Mouse (Mus musculus) C2C12 (cell line): ENCODE measurements around the gene Dhtkd1. TPM values are rescaled to one million over a fixed set of nuclear protein-coding genes. Genes with fewer than 3 reads are reported as not detected.

Experiments used
- H3K27me3 ChIP-seq: one replicate; pipeline ENCODE4 v1.6.1; 2011; ENCODE audit not compliant: control insufficient read depth, insufficient read depth, insufficient read length
- H3K36me3 ChIP-seq: one replicate; pipeline ENCODE4 v1.6.1; 2011; ENCODE audit not compliant: control insufficient read depth, insufficient read depth
- H3K4me3 ChIP-seq: one replicate; pipeline ENCODE4 v1.5.1; 2011; ENCODE audit warnings: mild to moderate bottlenecking, control low read depth; ENCODE audit not compliant: poor library complexity, insufficient read depth, severe bottlenecking
- H3K79me2 ChIP-seq: one replicate; pipeline ENCODE4 v1.6.1; 2011; ENCODE audit not compliant: control insufficient read depth, insufficient read depth
- H3K79me3 ChIP-seq: one replicate; pipeline ENCODE4 v1.6.1; 2011; ENCODE audit warnings: low read depth, control low read depth
- H3ac ChIP-seq: one replicate; pipeline ENCODE3; 2011; ENCODE audit warnings: low read depth; ENCODE audit not compliant: control insufficient read depth, insufficient read length
- CEBPB ChIP-seq: IDR thresholded peaks from one replicate; pipeline ENCODE4 v1.6.1; 2011; ENCODE audit warnings: low read depth, mild to moderate bottlenecking, control low read depth, moderate library complexity
- CTCF ChIP-seq: IDR thresholded peaks from one replicate; pipeline ENCODE4 v1.5.1; 2011; ENCODE audit not compliant: control insufficient read depth, insufficient read depth, insufficient read length
- FOSL1 ChIP-seq: IDR thresholded peaks from one replicate; pipeline ENCODE4 v1.8.0; 2011; ENCODE audit warnings: mild to moderate bottlenecking, low read length; ENCODE audit not compliant: poor library complexity, insufficient read depth, severe bottlenecking
- MAX ChIP-seq: IDR thresholded peaks from one replicate; pipeline ENCODE4 v1.6.1; 2011; ENCODE audit warnings: mild to moderate bottlenecking, control low read depth
- MYOD1 ChIP-seq: IDR thresholded peaks from one replicate; pipeline ENCODE4 v1.6.1; 2011; ENCODE audit warnings: low read depth; ENCODE audit not compliant: control insufficient read depth, insufficient read length
- MYOG ChIP-seq: IDR thresholded peaks from one replicate; pipeline ENCODE4 v1.6.1; 2011; ENCODE audit not compliant: control insufficient read depth, insufficient read length; ENCODE audit errors: extremely low read depth
- USF1 ChIP-seq: IDR thresholded peaks from one replicate; pipeline ENCODE4 v1.6.1; 2011; ENCODE audit warnings: low read depth, mild to moderate bottlenecking, control low read depth, moderate library complexity
- polyA plus RNA-seq: library from polyadenylated mRNA; unstranded; fragments of >200 nt; fragmentation: generic; extraction: Trizol; gene quantifications from one replicate; pipeline ENCODE4 v1.2.1, GENCODE M21; 2012; ENCODE audit warnings: missing spikeins

Dhtkd1 gene
- polyA plus RNA-seq, 1 experiment, result 0.19 TPM

DNA sequence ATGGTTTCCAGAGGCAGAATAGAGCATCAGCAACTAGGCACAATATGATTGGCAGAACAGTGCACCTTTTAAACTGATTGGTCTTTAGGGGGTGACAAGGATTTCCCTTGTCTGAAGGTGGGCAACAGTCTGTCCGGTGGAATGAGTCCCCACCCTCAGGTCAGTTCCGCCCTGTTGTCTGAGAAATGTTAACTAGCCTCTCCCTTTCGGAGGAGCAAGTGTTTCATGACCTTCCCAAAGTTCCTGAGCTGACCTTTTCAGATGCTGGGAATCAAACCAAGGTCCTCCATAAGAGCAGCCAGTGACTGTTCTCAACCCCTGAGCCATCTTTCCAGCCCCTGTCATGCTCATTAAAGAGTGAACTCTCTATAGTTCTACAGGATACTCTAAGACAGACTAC, 4.3 kb upstream of the Dhtkd1 start:
- TF ChIP-seq CTCF (no peak), MAX (no peak), CEBPB (no peak), FOSL1 (no peak), MYOD1 (no peak), MYOG (no peak), USF1 (no peak)
- Histone ChIP-seq H3K27me3 (no peaks in the 10 kb centered on the region), H3K36me3 (no peaks in the 10 kb centered on the region), H3K79me2 (peaks cover 7% of the 10 kb centered on the region), H3K4me3 (no peak overlapping the region), H3K79me3 (peaks cover 1% of the 10 kb centered on the region), H3ac (no peak overlapping the region)

DNA sequence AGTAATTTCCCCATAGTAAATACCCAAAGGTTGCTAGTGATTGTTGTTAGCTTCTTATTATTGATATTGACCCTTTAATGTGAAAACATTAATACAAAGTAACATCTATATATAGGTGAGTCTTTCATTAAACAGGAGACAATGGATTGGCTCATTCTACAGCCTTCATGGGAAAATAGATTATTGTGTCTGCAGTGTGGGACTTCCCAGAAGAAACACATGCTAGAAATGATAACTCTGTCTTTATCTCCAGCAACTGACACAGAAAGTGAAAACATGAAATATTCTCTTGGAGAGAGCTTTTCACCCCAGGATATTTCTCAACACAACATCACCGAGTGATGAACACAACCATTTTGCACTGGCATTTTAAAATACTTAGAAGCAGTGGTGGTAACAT, 3.0 kb upstream of the Dhtkd1 start:
- no peak overlapping the region for H3K4me3 ChIP-seq
- no peaks in the 10 kb centered on the region for H3K27me3 ChIP-seq
- no peaks in the 10 kb centered on the region for H3K79me2 ChIP-seq
- H3K79me3 ChIP-seq, result no peaks in the 10 kb centered on the region
- TF ChIP-seq USF1 (no peak), CTCF (no peak), MYOD1 (no peak), CEBPB (no peak), FOSL1 (no peak), MAX (no peak), MYOG (no peak)
- no peak overlapping the region for H3ac ChIP-seq
- no peaks in the 10 kb centered on the region for H3K36me3 ChIP-seq

DNA sequence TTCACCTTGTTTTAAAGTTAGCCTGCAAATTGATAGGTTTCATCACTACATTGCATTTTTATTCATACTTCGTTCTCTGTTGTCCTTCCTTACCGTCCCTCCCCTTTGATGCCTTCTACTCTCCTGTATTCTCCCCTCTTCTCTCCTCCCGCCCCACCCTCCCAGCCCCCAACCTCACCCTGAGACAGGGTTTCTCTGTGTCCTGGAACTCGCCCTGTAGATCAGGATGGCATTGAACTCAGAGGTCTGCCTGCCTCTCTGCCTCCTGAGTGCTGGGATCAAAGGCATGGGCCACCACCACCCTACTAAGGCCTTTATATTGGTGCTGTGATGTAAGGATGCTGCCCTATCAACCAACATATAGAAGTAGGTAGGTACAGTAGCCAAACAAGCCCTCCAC, 479 bp upstream of the Dhtkd1 start:
- Histone ChIP-seq H3K79me2 (no peaks in the 10 kb centered on the region), H3K27me3 (no peaks in the 10 kb centered on the region), H3K79me3 (no peaks in the 10 kb centered on the region), H3K36me3 (no peaks in the 10 kb centered on the region), H3ac (no peak overlapping the region), H3K4me3 (no peak overlapping the region)
- TF ChIP-seq CEBPB, result no peak
- TF ChIP-seq MYOG, result no peak
- no peak for TF ChIP-seq USF1
- no peak for TF ChIP-seq MAX
- TF ChIP-seq FOSL1, result no peak
- TF ChIP-seq MYOD1, result no peak
- TF ChIP-seq CTCF, result no peak

DNA sequence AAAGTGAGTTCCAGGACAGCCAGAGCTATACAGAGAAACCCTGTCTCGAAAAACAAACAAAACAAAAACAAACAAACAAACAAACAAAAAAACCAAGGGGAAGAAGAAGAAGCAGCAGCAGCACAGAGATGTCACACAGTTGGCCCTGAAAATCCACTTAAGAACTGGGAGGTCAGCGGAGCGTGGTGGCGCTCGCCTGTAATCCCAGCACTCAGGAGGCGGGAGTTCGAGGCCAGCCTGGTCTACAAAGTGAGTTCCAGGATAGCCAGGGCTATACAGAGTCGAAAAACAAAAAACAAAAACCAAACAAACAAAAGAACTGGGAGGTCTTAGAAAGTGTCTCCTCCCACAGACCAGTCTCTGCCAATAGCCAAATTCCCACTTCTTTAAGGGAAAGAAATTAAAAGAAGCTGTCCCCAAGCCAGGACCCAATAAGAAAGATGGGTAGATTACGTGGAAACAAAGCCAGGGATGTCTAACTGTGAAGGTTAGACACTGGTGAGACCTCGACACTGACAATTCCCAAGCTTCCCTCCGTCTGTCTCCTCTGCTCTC, 654 bp downstream of the Dhtkd1 start:
- no peak overlapping the region for H3ac ChIP-seq
- H3K27me3 ChIP-seq, result no peaks in the 10 kb centered on the region
- no peaks in the 10 kb centered on the region for H3K79me3 ChIP-seq
- TF ChIP-seq MYOD1, result no peak
- TF ChIP-seq MYOG, result no peak
- TF ChIP-seq MAX, result no peak
- TF ChIP-seq CEBPB, result no peak
- TF ChIP-seq FOSL1, result no peak
- TF ChIP-seq USF1, result no peak
- TF ChIP-seq CTCF, result no peak
- no peak overlapping the region for H3K4me3 ChIP-seq
- H3K36me3 ChIP-seq, result no peaks in the 10 kb centered on the region
- H3K79me2 ChIP-seq, result no peaks in the 10 kb centered on the region

DNA sequence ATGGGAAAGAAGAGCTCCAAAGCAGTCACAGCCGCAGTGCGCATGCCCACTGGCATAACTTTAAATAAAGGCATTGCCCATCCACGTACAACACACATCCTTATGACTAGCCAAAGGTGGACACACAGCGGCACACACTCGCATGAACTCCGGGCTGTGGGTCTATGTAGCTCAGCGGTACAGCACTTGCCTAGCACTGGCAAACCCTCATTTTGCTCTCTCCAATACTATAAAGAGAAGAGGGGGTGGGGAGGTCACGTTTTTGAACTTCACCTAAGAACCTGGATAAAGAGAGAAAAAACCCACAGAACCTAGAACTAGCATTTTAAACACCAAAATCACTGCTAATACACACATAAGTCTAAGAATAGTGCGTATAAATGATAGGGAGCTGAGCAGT, 1.7 kb downstream of the Dhtkd1 start:
- Histone ChIP-seq H3K4me3 (no peak overlapping the region), H3K36me3 (no peaks in the 10 kb centered on the region), H3K27me3 (no peaks in the 10 kb centered on the region), H3K79me3 (no peaks in the 10 kb centered on the region), H3ac (no peak overlapping the region), H3K79me2 (no peaks in the 10 kb centered on the region)
- no peak for TF ChIP-seq MYOD1
- no peak for TF ChIP-seq CEBPB
- TF ChIP-seq CTCF, result no peak
- no peak for TF ChIP-seq USF1
- TF ChIP-seq FOSL1, result no peak
- TF ChIP-seq MYOG, result no peak
- TF ChIP-seq MAX, result no peak

DNA sequence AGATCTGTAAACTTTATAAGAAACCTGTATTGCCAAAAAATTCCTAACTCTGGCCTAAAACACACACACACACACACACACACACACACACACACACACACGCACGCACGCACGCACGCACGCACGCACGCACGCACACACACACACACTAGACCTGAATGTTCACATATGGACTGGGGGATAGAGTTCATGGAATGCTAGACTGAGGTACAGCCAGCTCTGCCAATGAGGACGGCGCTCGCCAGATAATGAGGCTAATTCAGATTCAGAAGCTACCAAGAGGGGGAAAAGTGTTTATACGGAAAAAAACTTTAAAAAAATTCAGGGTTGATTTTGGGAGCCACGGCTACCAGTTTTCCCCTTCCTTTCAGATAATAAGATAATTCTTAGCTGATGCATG, 2.7 kb downstream of the Dhtkd1 start:
- TF ChIP-seq MYOG (no peak), CTCF (no peak), MAX (no peak), CEBPB (no peak), USF1 (no peak), FOSL1 (no peak), MYOD1 (no peak)

More for the DNA sequence above, 2.7 kb downstream of the Dhtkd1 start:
- no peaks in the 10 kb centered on the region for H3K27me3 ChIP-seq
- H3ac ChIP-seq, result no peak overlapping the region
- H3K79me3 ChIP-seq, result no peaks in the 10 kb centered on the region
- H3K4me3 ChIP-seq, result no peak overlapping the region
- no peaks in the 10 kb centered on the region for H3K79me2 ChIP-seq
- H3K36me3 ChIP-seq, result no peaks in the 10 kb centered on the region
